Mouse (Mus musculus) CH12.LX (cell line): ENCODE measurements around the gene Sdhd. TPM values are rescaled to one million over a fixed set of nuclear protein-coding genes. Genes with fewer than 3 reads are reported as not detected.
A peak's percentile ranks its signal among the peaks of the same experiment; 100 is the strongest.

Experiments used
- DNase-seq: peaks from one replicate; pipeline ENCODE4 v3.0.0-alpha.2; 2013; ENCODE audit errors: extremely low read depth
- H3K27ac ChIP-seq: 2 replicates; pipeline ENCODE4 v1.5.1; 2012; ENCODE audit warnings: low read depth, mild to moderate bottlenecking, control low read depth, moderate library complexity; ENCODE audit not compliant: insufficient read depth
- H3K27me3 ChIP-seq: replicated peaks from 2 replicates; pipeline ENCODE3; 2012; ENCODE audit warnings: inconsistent platforms
- H3K36me3 ChIP-seq, 2 experiments: replicated peaks in 1 of 2; 2 replicates each; pipeline versions ENCODE3 to v1.6.1; 2012; ENCODE audit warnings: inconsistent platforms in 1 of 2, low read length in 1 of 2, mild to moderate bottlenecking in 1 of 2, mixed read lengths in 1 of 2, moderate library complexity in 1 of 2; ENCODE audit not compliant: control insufficient read depth in 1 of 2, insufficient read depth in 1 of 2
- H3K4me1 ChIP-seq, 2 experiments: 2 replicates each; pipeline ENCODE4 v1.6.1; 2012; ENCODE audit warnings: inconsistent platforms in 1 of 2, moderate library complexity in 1 of 2; ENCODE audit not compliant: insufficient read depth in 2 of 2, control insufficient read depth in 1 of 2
- H3K4me2 ChIP-seq: 2 replicates; pipeline ENCODE4 v1.6.1; 2012; ENCODE audit warnings: low read depth, mild to moderate bottlenecking, control low read depth; ENCODE audit not compliant: poor library complexity, insufficient read depth, severe bottlenecking
- H3K4me3 ChIP-seq, 3 experiments: fragments of 150-350 bp in 1 of 3; sonication (generic) in 1 of 3; replicated peaks in 1 of 3; 2 replicates each; pipeline versions ENCODE3 to v1.5.1; 2011 to 2012; ENCODE audit warnings: low read depth in 2 of 3, low read length in 2 of 3, mild to moderate bottlenecking in 2 of 3, moderate library complexity in 2 of 3, control low read depth in 1 of 3, improper control_type of control experiment in 1 of 3, inconsistent platforms in 1 of 3, mixed read lengths in 1 of 3; ENCODE audit not compliant: poor library complexity in 1 of 3
- H3K79me2 ChIP-seq: replicated peaks from 2 replicates; pipeline ENCODE4 v1.6.1; 2012; ENCODE audit warnings: mild to moderate bottlenecking, moderate library complexity; ENCODE audit not compliant: control insufficient read depth, poor library complexity, insufficient read depth, severe bottlenecking; ENCODE audit errors: extremely low read depth
- H3K9ac ChIP-seq: 2 replicates; pipeline ENCODE4 v1.6.1; 2012; ENCODE audit warnings: low read depth, mild to moderate bottlenecking, control low read depth, moderate library complexity; ENCODE audit not compliant: insufficient read depth
- H3K9me3 ChIP-seq: replicated peaks from 2 replicates; pipeline ENCODE3; 2012; ENCODE audit warnings: low read length, inconsistent platforms, mixed read lengths
- BHLHE40 ChIP-seq: IDR thresholded peaks from 2 replicates; pipeline ENCODE4 v1.6.1; 2011; ENCODE audit warnings: mild to moderate bottlenecking, low read depth, low read length, improper control_type of control experiment
- CHD1 ChIP-seq: IDR thresholded peaks from 2 replicates; pipeline ENCODE4 v1.6.1; 2012; ENCODE audit warnings: low read depth, low read length, improper control_type of control experiment, inconsistent platforms
- CTCF ChIP-seq, 2 experiments: IDR thresholded peaks in 1 of 2; conservative IDR thresholded peaks in 1 of 2; 2 replicates each; pipeline ENCODE4 v1.5.1; 2011 to 2012; ENCODE audit warnings: low read depth in 2 of 2, low read length in 2 of 2, improper control_type of control experiment in 1 of 2, inconsistent platforms in 1 of 2, mild to moderate bottlenecking in 1 of 2, moderate library complexity in 1 of 2
- E2F4 ChIP-seq: IDR thresholded peaks from 2 replicates; pipeline ENCODE4 v1.6.1; 2011; ENCODE audit warnings: low read depth, low read length, improper control_type of control experiment; ENCODE audit not compliant: insufficient replicate concordance
- ELF1 ChIP-seq: IDR thresholded peaks from 2 replicates; pipeline ENCODE4 v1.6.1; 2014; ENCODE audit warnings: low read depth, mild to moderate bottlenecking, inconsistent platforms, low read length, improper control_type of control experiment
- IRF4 ChIP-seq: IDR thresholded peaks from 2 replicates; pipeline ENCODE4 v1.6.1; 2014; ENCODE audit warnings: low read depth, mild to moderate bottlenecking, inconsistent platforms, low read length, improper control_type of control experiment
- JUN ChIP-seq: IDR thresholded peaks from 2 replicates; pipeline ENCODE4 v1.6.1; 2011; ENCODE audit warnings: low read depth, mild to moderate bottlenecking, low read length, improper control_type of control experiment, moderate library complexity; ENCODE audit not compliant: insufficient read depth
- MAX ChIP-seq: IDR thresholded peaks from 2 replicates; pipeline ENCODE4 v1.6.1; 2011; ENCODE audit warnings: low read length, improper control_type of control experiment
- MAZ ChIP-seq: IDR thresholded peaks from 2 replicates; pipeline ENCODE4 v1.6.1; 2012; ENCODE audit warnings: low read depth, mild to moderate bottlenecking, inconsistent platforms, low read length, improper control_type of control experiment, moderate library complexity
- MEF2A ChIP-seq: IDR thresholded peaks from 2 replicates; pipeline ENCODE4 v1.6.1; 2014; ENCODE audit warnings: low read depth, mild to moderate bottlenecking, inconsistent platforms, low read length, improper control_type of control experiment, borderline replicate concordance
- NRF1 ChIP-seq: IDR thresholded peaks from 2 replicates; pipeline ENCODE4 v1.6.1; 2014; ENCODE audit warnings: low read depth, mild to moderate bottlenecking, inconsistent platforms, low read length, improper control_type of control experiment, moderate library complexity
- PAX5 ChIP-seq: IDR thresholded peaks from 2 replicates; pipeline ENCODE4 v1.6.1; 2012; ENCODE audit warnings: low read length, inconsistent platforms, mixed read lengths
- POLR2A ChIP-seq: IDR thresholded peaks from 2 replicates; pipeline ENCODE4 v1.6.1; 2011; ENCODE audit warnings: low read depth, mild to moderate bottlenecking, improper control_type of control experiment, low read length
- POLR2AphosphoS2 ChIP-seq: IDR thresholded peaks from 2 replicates; pipeline ENCODE4 v1.6.1; 2011; ENCODE audit warnings: low read depth, low read length, improper control_type of control experiment
- RAD21 ChIP-seq: IDR thresholded peaks from 2 replicates; pipeline ENCODE4 v1.6.1; 2011; ENCODE audit warnings: low read depth, mild to moderate bottlenecking, low read length, improper control_type of control experiment, moderate library complexity
- TBP ChIP-seq: conservative IDR thresholded peaks from 2 replicates; pipeline ENCODE4 v1.6.1; 2011; ENCODE audit warnings: low read depth, low read length, improper control_type of control experiment
- TCF12 ChIP-seq: IDR thresholded peaks from 2 replicates; pipeline ENCODE4 v1.6.1; 2014; ENCODE audit warnings: low read depth, mild to moderate bottlenecking, inconsistent platforms, low read length, improper control_type of control experiment
- UBTF ChIP-seq: IDR thresholded peaks from 2 replicates; pipeline ENCODE4 v1.6.1; 2012; ENCODE audit warnings: low read depth, mild to moderate bottlenecking, inconsistent platforms, low read length, improper control_type of control experiment, moderate library complexity
- ZKSCAN1 ChIP-seq: IDR thresholded peaks from 2 replicates; pipeline ENCODE4 v1.6.1; 2012; ENCODE audit warnings: low read depth, inconsistent platforms, low read length, improper control_type of control experiment, borderline replicate concordance
- ZNF384 ChIP-seq: IDR thresholded peaks from 2 replicates; pipeline ENCODE4 v1.6.1; 2012; ENCODE audit warnings: low read depth, low read length, improper control_type of control experiment, inconsistent platforms
- dilution Hi-C: fragments of 300-500 bp; cut with MboI; formaldehyde crosslinking; loops from 2 replicates; pipeline ENCODE4 v1.14.3; 2020; ENCODE audit warnings: low sequenced_read_pairs; ENCODE audit not compliant: extremely low pct_unique_long_range_greater_than_20kb, extremely low pct_ligation_motif_present
- in situ Hi-C: fragments of 300-500 bp; cut with MboI; formaldehyde crosslinking; loops from 3 replicates; pipeline ENCODE4 v1.14.3; 2019; ENCODE audit warnings: low sequenced_read_pairs, low pct_ligation_motif_present, low pct_unique_long_range_greater_than_20kb, mixed read lengths
- polyA plus RNA-seq: library from polyadenylated mRNA; unstranded; fragments of >175 nt; gene quantifications from 2 replicates; pipeline ENCODE4 v1.2.1, GENCODE M21; 2012; ENCODE audit warnings: low read depth; ENCODE audit not compliant: insufficient read length
- total RNA-seq, 2 experiments: library from RNA; depleted of rRNA; stranded (reverse); fragments of 300-350 nt in 1 of 2; fragments of >200 nt in 1 of 2; gene quantifications; 2 replicates each; pipeline ENCODE4 v1.2.3; 2012 to 2014

Sdhd gene
- total and polyA plus RNA-seq, 3 experiments, result 215 to 407 (median 240) TPM

GRCm38 (mm10) chr9:50602055-50602845 lies 1.4 kb downstream of the Sdhd start (continued):
- no peak for TF ChIP-seq ZKSCAN1
- no peak for TF ChIP-seq CHD1
- no peak for TF ChIP-seq POLR2AphosphoS2

- Histone ChIP-seq H3K4me2 (peak overlapping the region; percentile 52), H3K27me3 (no peaks in the 10 kb centered on the region), H3K27ac (no peak overlapping the region), H3K79me2 (peaks cover 45% of the 10 kb centered on the region), H3K4me1 (peaks cover 5 to 34% of the 10 kb centered on the region in 2 experiments; a peak in 3 of 4 replicates), H3K9me3 (no peaks in the 10 kb centered on the region), H3K4me3 (peak overlapping the region in 2 of 3 experiments; percentile 1 to 80), H3K36me3 (peaks cover 32 to 58% of the 10 kb centered on the region in 2 experiments), H3K9ac (peak overlapping the region; percentile 21; the same call in 1 of the 2 replicates)
- no peak for TF ChIP-seq CTCF (conservative IDR thresholded peaks at IDR 0.05 in 1 of 2, IDR thresholded peaks at IDR 0.05 in 1 of 2; ENCODE audit: low read depth in 2 of 2, low read length in 2 of 2)
- TF ChIP-seq POLR2A, result no peak
- TF ChIP-seq IRF4, result no peak
- no peak for TF ChIP-seq NRF1
- TF ChIP-seq E2F4, result no peak
- TF ChIP-seq ELF1, result no peak
- no peak for TF ChIP-seq TCF12
- no peak for TF ChIP-seq POLR2AphosphoS2
- dilution Hi-C loops, result no loop called here
- in situ Hi-C loops, result loop anchor here (10.0 kb wide), 1 partner anchor 147 kb away; no protein-coding TSS in a partner anchor
- DNase-seq, result no peak
These were observed 2.1 kb downstream of the Sdhd start for GRCm38 (mm10) chr9:50601536-50601935.

- H3K79me2 ChIP-seq, result peaks cover 18% of the 10 kb centered on the region
- DNase-seq, result no peak
- TF ChIP-seq PAX5, result no peak
- no peak for TF ChIP-seq MAX
- no peak for TF ChIP-seq UBTF
- TF ChIP-seq E2F4, result no peak
- no peak for TF ChIP-seq BHLHE40
- TF ChIP-seq JUN, result no peak
- no peak for TF ChIP-seq POLR2A
- no peak for TF ChIP-seq MAZ
- TF ChIP-seq ZKSCAN1, result no peak
- no peak for TF ChIP-seq MEF2A
- TF ChIP-seq CTCF (conservative IDR thresholded peaks at IDR 0.05 in 1 of 2, IDR thresholded peaks at IDR 0.05 in 1 of 2; ENCODE audit: low read depth in 2 of 2, low read length in 2 of 2), result no peak
- no peak for TF ChIP-seq TBP
- TF ChIP-seq RAD21, result no peak
- TF ChIP-seq NRF1, result no peak
- TF ChIP-seq ZNF384, result no peak
These were observed 6.6 kb downstream of the Sdhd start for GRCm38 (mm10) chr9:50596973-50597372.

More at GRCm38 (mm10) chr9:50596973-50597372, 6.6 kb downstream of the Sdhd start:
- Histone ChIP-seq H3K4me2 (no peak overlapping the region), H3K9me3 (no peaks in the 10 kb centered on the region), H3K36me3 (peaks cover 41 to 68% of the 10 kb centered on the region in 2 experiments), H3K4me3 (no peak overlapping the region), H3K27me3 (no peaks in the 10 kb centered on the region), H3K4me1 (peaks cover 2 to 16% of the 10 kb centered on the region in 2 experiments; a peak in 2 of 4 replicates), H3K27ac (no peak overlapping the region), H3K9ac (no peak overlapping the region)
- dilution Hi-C loops, result no loop called here
- in situ Hi-C loops, result no loop called here
